Mouse (Mus musculus) embryo, embryonic 9.5 days (tissue): ENCODE data around the gene Rnf41.
A peak's percentile ranks its signal among the peaks of the same experiment; 100 is the strongest.

Source experiments
- DNase-seq: peaks from one replicate; pipeline ENCODE4 v3.0.0-alpha.2; 2017; ENCODE audit errors: extremely low spot score

The Rnf41 gene

DNA sequence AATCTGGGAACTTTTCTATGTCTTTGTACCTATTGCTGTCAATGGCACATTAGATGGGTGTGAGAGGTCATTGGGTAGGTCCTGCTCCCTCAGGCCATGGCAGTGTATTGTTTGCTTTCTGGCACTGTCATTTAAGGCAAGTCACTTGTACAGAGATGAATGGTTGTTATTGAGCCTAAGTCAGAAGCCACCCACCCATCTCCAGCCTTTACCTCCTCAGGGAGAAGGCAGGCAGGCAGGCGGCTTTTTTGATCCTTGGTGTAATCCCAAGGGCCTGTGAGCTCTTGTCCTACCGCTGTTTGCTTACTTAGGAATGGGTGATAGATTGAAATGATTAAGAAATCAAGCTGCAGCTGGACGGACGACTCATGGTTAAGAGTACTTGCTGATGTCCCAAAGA lies 18.0 kb downstream of the Rnf41 start:
- DNase-seq: no peak

DNA sequence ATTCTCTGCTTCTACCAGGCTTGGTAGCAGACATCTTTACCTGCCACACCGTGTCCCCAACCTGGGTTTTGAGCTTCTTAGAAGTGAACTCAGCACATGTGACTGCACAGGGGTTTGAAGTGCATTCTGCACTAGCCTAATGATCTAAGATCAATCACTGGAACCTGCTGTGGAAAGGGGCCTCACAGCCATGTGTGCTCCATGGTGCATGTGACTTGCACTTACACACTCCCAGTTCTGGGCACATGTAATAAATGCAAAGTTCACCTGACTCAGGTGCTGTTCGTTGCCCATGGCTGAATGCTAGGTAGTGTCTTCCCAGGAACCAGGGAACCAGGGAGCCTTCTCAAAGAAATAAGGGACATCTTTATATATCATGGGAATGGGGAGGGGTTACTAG lies 22.0 kb downstream of the Rnf41 start:
- DNase-seq: no peak

- DNase-seq: no peak
Observed at GRCm38 (mm10) chr10:128434681-128435080, 23.2 kb downstream of the Rnf41 start.

DNA sequence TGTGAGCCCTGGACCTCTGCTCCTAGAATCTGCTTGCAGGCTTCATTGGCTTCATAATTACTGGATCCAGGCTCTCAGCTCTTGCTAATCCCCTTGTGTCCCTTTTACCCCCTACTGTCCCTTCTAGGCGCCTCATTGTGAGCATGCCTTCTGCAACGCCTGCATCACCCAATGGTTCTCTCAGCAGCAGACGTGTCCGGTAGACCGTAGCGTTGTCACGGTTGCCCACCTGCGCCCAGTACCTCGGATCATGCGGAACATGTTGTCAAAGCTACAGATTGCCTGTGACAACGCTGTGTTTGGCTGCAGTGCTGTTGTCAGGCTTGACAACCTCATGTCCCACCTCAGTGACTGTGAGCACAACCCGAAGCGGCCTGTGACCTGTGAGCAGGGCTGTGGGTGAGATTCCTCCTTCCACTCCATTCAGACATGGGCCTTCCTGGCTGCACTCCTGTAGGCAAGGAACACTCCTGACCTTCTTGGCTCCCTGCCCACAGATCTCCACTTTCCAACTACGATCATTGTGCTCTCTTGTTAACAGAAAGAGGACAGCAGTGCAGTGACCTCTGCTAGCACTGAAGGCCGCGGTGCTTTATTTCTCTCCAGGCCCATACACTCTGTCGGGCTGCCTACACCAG lies 23.8 kb downstream of the Rnf41 start:
- DNase-seq: no peak

- no peak for DNase-seq
Observed at GRCm38 (mm10) chr10:128435873-128436272, 24.4 kb downstream of the Rnf41 start.

DNA sequence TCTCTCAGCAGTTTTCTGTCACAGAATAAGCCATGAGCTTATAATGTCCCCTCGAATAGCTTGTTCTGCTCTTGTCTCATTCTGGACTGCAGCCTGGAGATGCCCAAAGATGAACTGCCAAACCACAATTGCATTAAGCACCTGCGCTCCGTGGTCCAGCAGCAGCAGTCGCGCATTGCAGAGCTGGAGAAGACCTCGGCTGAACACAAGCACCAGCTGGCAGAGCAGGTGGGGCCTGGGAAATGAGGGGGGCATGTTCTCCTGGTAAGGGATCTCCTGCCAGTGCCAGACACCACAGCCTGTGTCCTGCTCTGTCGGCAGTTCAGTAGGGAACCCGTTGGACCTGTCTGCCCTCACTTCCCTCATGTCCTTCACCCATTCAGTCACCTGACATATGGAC lies 24.9 kb downstream of the Rnf41 start:
- DNase-seq: no peak

DNA sequence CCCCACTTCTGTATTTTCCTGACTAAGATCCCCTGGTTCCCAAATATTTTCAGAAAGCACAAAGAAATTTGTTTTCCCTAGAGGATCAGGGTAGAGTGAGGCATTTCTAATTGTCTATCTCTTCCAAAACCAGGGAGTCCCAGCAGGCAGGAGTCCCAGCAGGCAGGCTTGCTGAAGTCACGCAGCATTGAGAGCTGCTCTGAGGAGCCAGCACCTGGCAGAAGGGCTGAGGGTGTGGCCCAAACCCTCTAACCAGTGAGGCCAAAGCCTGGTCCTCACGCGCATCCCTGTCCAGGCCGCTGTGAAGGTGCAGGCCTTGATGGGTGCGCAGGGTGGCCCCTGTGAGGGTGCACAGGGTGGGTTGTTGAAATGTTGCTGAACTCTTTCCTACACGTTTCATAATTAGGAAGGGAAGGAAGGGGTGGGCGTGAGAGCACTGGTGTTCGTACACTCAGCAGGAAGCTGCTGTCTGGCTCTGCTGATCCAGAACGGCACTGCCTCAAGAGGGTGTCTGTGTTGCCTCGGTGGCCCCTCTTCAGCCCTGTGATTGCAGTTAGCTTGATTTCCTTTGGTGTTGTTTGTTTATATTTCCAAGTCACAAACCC lies 27.3 kb downstream of the Rnf41 start:
- DNase-seq: no peak

- no peak for DNase-seq
Observed at GRCm38 (mm10) chr10:128440407-128440806, 28.9 kb downstream of the Rnf41 start.

DNA sequence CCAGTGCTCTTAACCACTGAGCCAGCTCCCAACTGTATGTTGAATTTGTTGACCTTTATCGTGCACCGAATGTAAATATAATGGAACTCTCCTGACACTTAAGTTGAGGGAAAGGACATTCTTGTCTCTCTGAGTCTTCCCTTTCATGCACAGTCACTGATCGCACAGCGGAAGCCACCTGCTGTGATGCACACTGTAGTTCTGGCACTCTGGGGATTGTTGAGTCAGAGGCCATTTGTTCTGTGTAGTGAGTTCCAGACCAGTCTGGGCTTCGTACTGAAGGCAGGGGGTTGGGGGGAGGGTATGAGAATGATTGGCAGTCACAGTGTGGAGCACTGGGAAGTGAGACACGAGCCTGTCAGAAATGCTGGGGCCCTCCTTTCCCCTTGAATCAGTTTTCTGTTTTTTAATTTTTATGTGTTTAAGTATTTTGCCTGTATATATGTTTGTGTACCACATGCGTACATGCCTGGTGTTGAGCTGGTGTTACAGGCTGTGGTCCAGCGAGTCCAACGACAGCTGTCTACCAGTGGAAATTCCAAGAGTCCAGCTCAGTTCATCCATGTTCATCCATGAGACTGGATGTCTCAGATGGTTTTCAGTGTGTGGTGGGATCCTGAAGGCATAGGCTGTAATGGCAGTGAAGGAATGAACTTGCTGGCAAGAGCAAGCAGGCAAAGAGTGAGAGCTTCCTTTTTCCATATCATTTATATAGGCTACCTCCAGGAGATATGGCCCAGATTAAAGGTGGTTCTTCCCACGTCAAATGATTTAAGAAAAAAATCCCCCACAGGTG lies 30.1 kb downstream of the Rnf41 start:
- no peak for DNase-seq

GRCm38 (mm10) chr10:128442718-128443117 lies 31.3 kb downstream of the Rnf41 start:
- no peak for DNase-seq

GRCm38 (mm10) chr10:128444354-128444753 lies 32.9 kb downstream of the Rnf41 start:
- DNase-seq: no peak

GRCm38 (mm10) chr10:128445407-128445806 lies 34.0 kb downstream of the Rnf41 start:
- no peak for DNase-seq

DNA sequence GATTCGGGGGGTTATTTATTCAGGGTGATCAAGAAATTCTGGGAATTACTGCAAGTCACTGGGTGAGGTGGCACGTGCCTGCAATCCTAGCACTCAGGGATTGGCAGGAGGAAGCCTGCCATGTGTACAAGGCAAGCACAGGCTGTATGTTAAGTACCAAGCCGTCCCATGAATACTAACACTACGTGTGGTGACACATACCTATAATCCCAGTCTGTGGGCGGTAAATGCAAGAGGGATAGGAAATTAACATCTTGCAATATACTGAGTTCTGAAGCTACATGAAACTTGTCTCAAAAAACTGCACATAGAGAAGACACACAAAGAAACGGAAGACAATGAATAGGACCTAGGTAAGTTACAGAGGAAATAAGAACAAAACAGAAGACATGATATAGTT lies 39.6 kb downstream of the Rnf41 start:
- DNase-seq: no peak

DNA sequence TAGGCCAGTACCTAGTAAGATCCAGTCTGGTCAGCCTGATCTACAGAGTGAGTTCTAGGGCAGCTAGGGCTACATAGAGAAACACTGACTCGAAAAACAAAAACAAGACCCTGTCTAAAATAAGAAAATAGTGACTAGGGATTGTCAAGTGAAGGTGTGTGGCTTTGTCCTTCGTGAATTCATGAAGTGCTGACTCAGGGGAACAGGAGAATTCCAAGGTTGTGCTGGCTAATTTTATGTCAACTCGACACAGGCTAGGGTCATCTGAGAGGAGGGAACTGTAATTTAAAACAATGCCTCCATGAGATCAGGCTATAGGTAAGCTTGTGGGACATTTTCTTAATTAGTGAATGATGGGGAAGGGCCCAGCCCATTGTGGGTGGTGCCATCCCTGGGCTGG lies 43.0 kb downstream of the Rnf41 start:
- DNase-seq: no peak

GRCm38 (mm10) chr10:128455280-128455679 lies 43.8 kb downstream of the Rnf41 start:
- peak; percentile 78 for DNase-seq

GRCm38 (mm10) chr10:128457676-128458075 lies 46.2 kb downstream of the Rnf41 start:
- no peak for DNase-seq

GRCm38 (mm10) chr10:128458348-128458718 lies 46.9 kb downstream of the Rnf41 start:
- peak; percentile 98 for DNase-seq

GRCm38 (mm10) chr10:128458719-128459408 lies 47.4 kb downstream of the Rnf41 start, which contains the start of gene Smarcc2:
Smarcc2 (plus strand) TSS chr10:128459248.
- DNase-seq: peak; percentile 84

DNA sequence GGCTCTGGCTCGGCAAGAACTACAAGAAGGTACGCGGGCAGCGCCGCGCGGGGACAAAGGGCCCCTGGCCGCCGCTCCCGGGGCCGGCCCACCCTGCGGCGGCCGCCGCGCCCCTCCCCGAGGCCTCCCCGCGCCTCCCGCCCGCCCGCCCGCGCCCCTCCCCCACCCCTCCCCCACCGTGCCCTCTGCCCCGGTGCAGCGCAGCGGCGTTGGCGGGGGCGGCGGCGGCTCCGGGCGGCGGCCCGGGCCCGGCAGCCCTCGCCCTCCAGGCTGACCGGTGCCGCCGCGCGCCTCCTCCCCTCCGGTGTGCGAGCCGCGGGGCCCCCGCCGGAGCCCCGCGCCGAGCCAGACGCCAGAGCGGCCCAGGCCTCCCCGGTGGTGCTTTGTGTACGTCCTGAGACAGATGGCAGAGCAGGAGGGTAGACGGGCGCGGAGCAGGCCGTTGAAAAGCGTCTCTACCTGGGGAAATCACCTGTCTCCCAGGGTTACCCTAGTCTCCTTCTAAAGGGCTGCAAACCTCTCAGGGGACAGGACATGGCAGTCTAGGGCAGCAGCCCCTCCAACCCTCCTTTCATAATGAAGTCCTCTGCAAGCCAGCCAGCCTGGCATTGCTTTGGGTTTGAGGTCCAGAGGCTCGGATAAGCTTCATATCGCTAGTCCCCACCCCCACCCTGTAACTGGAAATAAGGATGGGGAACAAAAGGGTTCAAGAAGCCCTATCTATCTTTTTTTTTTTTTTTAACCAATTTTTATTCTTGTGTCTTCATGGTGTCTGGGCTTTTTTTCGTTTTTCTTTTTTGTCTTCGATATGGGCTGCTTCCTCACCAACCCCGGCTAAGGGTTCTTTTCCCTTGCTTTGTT lies 48.2 kb downstream of the Rnf41 start:
- peak; percentile 61 for DNase-seq

DNA sequence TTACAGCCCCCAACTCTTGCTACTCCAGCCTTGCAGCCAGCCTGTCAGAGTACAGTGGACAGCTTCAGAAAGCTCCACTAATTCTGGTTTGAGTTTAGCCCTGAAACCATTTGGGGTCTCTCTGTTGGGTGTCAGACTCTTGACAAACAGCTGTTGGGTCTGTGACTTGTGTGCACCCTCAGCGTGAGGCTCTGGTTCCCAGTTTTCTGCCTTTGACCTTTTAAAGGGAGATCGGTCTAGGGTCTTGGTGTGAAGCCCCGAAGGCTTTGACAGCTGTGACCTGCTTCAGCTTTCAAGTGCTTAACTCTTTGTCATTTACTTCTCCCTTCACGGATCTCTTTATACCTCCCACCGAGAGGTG lies 48.8 kb downstream of the Rnf41 start:
- peak; percentile 37 for DNase-seq

DNA sequence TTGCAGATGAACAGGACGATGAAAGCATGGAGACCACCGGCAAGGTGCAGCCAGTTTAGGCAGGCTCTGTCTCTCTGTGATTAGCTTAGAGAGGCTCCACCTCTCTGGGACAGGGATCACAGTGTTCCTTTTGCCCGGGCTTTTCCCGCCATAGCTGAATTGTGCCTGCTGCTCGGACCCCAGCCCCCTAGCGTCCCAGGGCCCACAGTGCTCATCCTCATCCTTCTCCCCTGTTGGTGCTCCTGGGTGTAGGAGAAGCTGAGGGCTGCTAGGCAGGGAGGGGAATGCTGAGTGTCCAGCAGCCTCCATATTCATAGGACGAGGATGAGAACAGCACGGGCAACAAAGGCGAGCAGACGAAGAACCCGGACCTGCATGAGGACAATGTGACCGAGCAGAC lies 62.9 kb downstream of the Rnf41 start:
- DNase-seq: no peak

GRCm38 (mm10) chr10:128486370-128486769 lies 74.9 kb downstream of the Rnf41 start:
- no peak for DNase-seq
